Mouse (Mus musculus) lung, adult 2 months (tissue): Measurements from ENCODE around the gene Zfp106.

Experiments used
- CTCF ChIP-seq: fragments of 200-500 bp; IDR thresholded peaks from 2 replicates; pipeline ENCODE4 v1.5.1; 2011; ENCODE audit warnings: mild to moderate bottlenecking, low read length, control low read depth; ENCODE audit not compliant: insufficient read depth
- POLR2A ChIP-seq: fragments of 200-500 bp; IDR thresholded peaks from 2 replicates; pipeline ENCODE4 v1.6.1; 2011; ENCODE audit warnings: low read depth, mild to moderate bottlenecking, control low read depth, low read length, borderline replicate concordance; ENCODE audit errors: extremely low read depth

DNA sequence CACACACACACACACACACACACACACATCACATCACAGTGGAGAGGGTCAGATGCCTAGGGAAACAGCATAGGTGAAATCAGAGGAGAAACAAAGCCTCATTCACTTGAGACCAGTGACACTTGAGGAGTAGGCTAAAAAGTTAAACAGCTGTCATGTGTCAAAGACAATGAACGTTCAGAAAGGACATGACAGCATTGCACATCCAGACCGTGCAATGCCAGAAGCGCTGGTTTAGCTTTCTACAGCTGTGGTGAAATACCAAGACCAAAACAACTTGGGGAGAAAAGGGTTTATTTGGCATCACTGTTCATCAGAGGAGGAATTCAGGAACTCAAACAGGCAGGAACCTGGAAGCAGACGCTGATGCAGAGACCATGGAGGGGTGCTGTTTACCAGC is 70.4 kb downstream of the Zfp106 start:
- TF ChIP-seq CTCF (no peak), POLR2A (no peak)
